Mouse (Mus musculus) adrenal gland, postnatal 36 days (tissue): ENCODE results near the gene Arpc3. TPM values are rescaled to one million over a fixed set of nuclear protein-coding genes. Genes with fewer than 3 reads are reported as not detected.

Source experiments
- DNase-seq, 2 experiments: peaks; one replicate each; pipeline ENCODE4 v3.0.0; 2021; ENCODE audit warnings: mixed read lengths in 1 of 2
- long read RNA-seq, 2 experiments: library from polyadenylated mRNA; stranded (forward); transcript quantifications; one replicate each; pipeline ENCODE4 v2.0.0; 2021; ENCODE audit warnings: borderline sequencing depth in 2 of 2
- total RNA-seq, 2 experiments: library from RNA; stranded (reverse); gene quantifications; 2 replicates each; pipeline ENCODE4 v1.2.3; 2021

Arpc3 gene
- 100 to 1,000 TPM; 223 to 328 TPM for total RNA-seq
- long read RNA-seq, experiment 1, transcript Arpc3-202 (7 exons, 899 nt): major isoform, 71 of 81 reads
- long read RNA-seq, experiment 1, partial matches to known transcripts: 8 of 81 reads
- long read RNA-seq, experiment 1, other reads (novel, unspliced or antisense): 1 of 81 reads
- long read RNA-seq, experiment 2, transcript Arpc3-202 (7 exons, 899 nt): major isoform, 58 of 67 reads
- long read RNA-seq, experiment 2, partial matches to known transcripts: 2 of 67 reads
- long read RNA-seq, experiment 2, other reads (novel, unspliced or antisense): 6 of 67 reads

- DNase-seq: peak; percentile 91 to 93
Measured at GRCm38 (mm10) chr5:122391786-122392180, at the start of gene Arpc3. TSS of gene Arpc3 (plus strand) at chr5:122391878.

GRCm38 (mm10) chr5:122342874-122343273 is 48.8 kb upstream of the Arpc3 start:
- DNase-seq: no peak

- DNase-seq: no peak
Measured at GRCm38 (mm10) chr5:122343768-122344167, 47.9 kb upstream of the Arpc3 start.

- DNase-seq: peak; percentile 75 to 83
Measured at GRCm38 (mm10) chr5:122344260-122344659, 47.4 kb upstream of the Arpc3 start.

GRCm38 (mm10) chr5:122345777-122346176 is 45.9 kb upstream of the Arpc3 start:
- DNase-seq: no peak

GRCm38 (mm10) chr5:122353807-122354491 is 37.7 kb upstream of the Arpc3 start, which contains the start of the genes Rad9b and Vps29:
TSS of gene Rad9b (minus strand) at chr5:122354233.
TSS of gene Vps29 (plus strand) at chr5:122354369.
- DNase-seq: peak; percentile 98

- no peak for DNase-seq
Measured at GRCm38 (mm10) chr5:122354492-122355067, 37.1 kb upstream of the Arpc3 start.

- no peak for DNase-seq
Measured at GRCm38 (mm10) chr5:122371591-122372191, 20.0 kb upstream of the Arpc3 start, which contains the start of gene Gpn3. TSS of gene Gpn3 (plus strand) at chr5:122371876.

- DNase-seq: peak; percentile 99 to 100
Measured at GRCm38 (mm10) chr5:122372192-122372769, 19.4 kb upstream of the Arpc3 start, which contains the start of gene Fam216a. TSS of gene Fam216a (minus strand) at chr5:122372364.

GRCm38 (mm10) chr5:122372878-122373277 is 18.8 kb upstream of the Arpc3 start:
- no peak for DNase-seq

- no peak for DNase-seq
Measured at GRCm38 (mm10) chr5:122377101-122377833, 14.4 kb upstream of the Arpc3 start.

GRCm38 (mm10) chr5:122378171-122378570 is 13.5 kb upstream of the Arpc3 start:
- no peak for DNase-seq

GRCm38 (mm10) chr5:122379374-122380155 is 12.1 kb upstream of the Arpc3 start:
- DNase-seq: peak; percentile 79 to 87

- DNase-seq: no peak
Measured at GRCm38 (mm10) chr5:122390006-122390405, 1.7 kb upstream of the Arpc3 start.

- no peak for DNase-seq
Measured at GRCm38 (mm10) chr5:122390671-122391070, 1.0 kb upstream of the Arpc3 start.

GRCm38 (mm10) chr5:122391178-122391785 is 396 bp upstream of the Arpc3 start:
- no peak for DNase-seq

GRCm38 (mm10) chr5:122392227-122393004 is 738 bp downstream of the Arpc3 start:
- DNase-seq: peak; percentile 28 to 37

GRCm38 (mm10) chr5:122393887-122394286 is 2.2 kb downstream of the Arpc3 start:
- peak; percentile 79 to 82 for DNase-seq

GRCm38 (mm10) chr5:122396791-122397190 is 5.1 kb downstream of the Arpc3 start:
- DNase-seq: peak; percentile 37 to 62
